Comparison of ENCODE assay signal across 12 mouse cellular contexts in the genomic region with DNA sequence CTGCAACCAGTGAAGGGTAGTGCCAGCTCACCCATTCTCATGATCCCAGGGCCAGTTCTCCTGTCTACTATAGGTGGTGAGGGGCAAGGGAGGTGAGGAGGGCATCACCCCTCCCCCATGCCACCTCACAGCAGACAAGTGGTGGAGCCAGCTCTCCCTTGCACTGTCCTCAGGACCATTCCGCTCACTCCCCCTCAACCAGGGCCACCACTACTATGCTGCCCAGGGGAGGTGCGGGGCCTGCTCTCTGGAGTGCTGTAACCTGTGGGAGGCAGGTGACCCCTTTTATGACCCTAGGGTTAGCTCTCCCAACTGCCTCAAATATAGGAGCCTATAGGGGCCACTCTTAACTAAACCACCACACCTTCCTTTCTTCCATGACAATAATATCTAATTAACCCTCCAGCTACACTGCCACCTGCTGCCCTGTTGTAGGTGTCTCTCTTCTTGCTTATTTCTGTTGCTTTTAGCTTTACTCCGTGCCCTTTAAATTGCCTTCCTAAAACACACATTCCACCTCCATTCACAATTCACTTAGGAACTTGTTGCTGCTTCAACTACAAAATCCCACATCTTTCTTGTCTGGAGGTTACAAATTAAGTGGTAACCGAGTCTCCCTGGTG. TPM values are rescaled to one million over a fixed set of nuclear protein-coding genes. Genes with fewer than 3 reads are reported as not detected.
A peak's percentile ranks its signal among the peaks of the same experiment; 100 is the strongest.
DNase-seq lines count a peak whose midpoint lies in the region; ATAC-seq lines count a peak whose summit lies in the region.
"Had no signal": no experiment of that assay in that cellular context is flagged by ENCODE, and none has a peak within 500 bp of the region (broad histone marks: within the 10 kb centered on the region; RNA-seq: fewer than 3 reads in every experiment).

No protein-coding gene starts in this region.

- no peak overlapping the region for H3K9ac ChIP-seq in intestine, embryonic 15.5 days
- H3K9ac ChIP-seq in intestine, embryonic 16.5 days (ENCODE audit: low read depth, low read length) = no peak overlapping the region
- H3K9ac ChIP-seq: limb, embryonic 15.5 days; neural tube, embryonic 12.5 days had no signal

- H3K4me3 ChIP-seq in intestine, embryonic 15.5 days (replicated peaks) = no peak overlapping the region
- no peak overlapping the region for H3K4me3 ChIP-seq in intestine, embryonic 16.5 days (ENCODE audit: low read length)
- peak overlapping the region; percentile 18 for H3K4me3 ChIP-seq in megakaryocyte, embryonic 14.5 days (replicated peaks)
- H3K4me3 ChIP-seq: limb, embryonic 15.5 days; neural tube, embryonic 12.5 days had no signal

- no peak overlapping the region for H3K4me2 ChIP-seq in intestine, embryonic 15.5 days (replicated peaks)
- H3K4me2 ChIP-seq in intestine, embryonic 16.5 days (ENCODE audit: low read depth, low read length) = no peak overlapping the region
- H3K4me2 ChIP-seq: limb, embryonic 15.5 days; neural tube, embryonic 12.5 days had no signal

- H3K9me3 ChIP-seq in intestine, embryonic 15.5 days = no peaks in the 10 kb centered on the region
- H3K9me3 ChIP-seq in intestine, embryonic 16.5 days (ENCODE audit: control insufficient read depth, low read length) = no peaks in the 10 kb centered on the region
- no peaks in the 10 kb centered on the region for H3K9me3 ChIP-seq in megakaryocyte, embryonic 14.5 days
- H3K9me3 ChIP-seq: G1E; limb, embryonic 15.5 days; neural tube, embryonic 12.5 days had no signal

- no peaks in the 10 kb centered on the region for H3K36me3 ChIP-seq in intestine, embryonic 15.5 days
- H3K36me3 ChIP-seq in intestine, embryonic 16.5 days (ENCODE audit: control insufficient read depth, insufficient read depth, low read length) = no peaks in the 10 kb centered on the region
- no peaks in the 10 kb centered on the region for H3K36me3 ChIP-seq in megakaryocyte, embryonic 14.5 days (replicated peaks; ENCODE audit: low read length)
- H3K36me3 ChIP-seq: G1E; limb, embryonic 15.5 days; neural tube, embryonic 12.5 days had no signal

- 78% methylated on average over 4 of the region's 4 CpGs for whole genome bisulfite sequencing in intestine, embryonic 15.5 days
- WGBS in intestine, embryonic 16.5 days = 83% methylated on average over 4 of the region's 4 CpGs

- H3K27me3 ChIP-seq in intestine, embryonic 15.5 days (replicated peaks) = no peaks in the 10 kb centered on the region
- H3K27me3 ChIP-seq in intestine, embryonic 16.5 days (replicated peaks; ENCODE audit: control insufficient read depth, insufficient read depth, low read length) = no peaks in the 10 kb centered on the region
- H3K27me3 ChIP-seq in megakaryocyte, embryonic 14.5 days (replicated peaks) = peaks cover 4% of the 10 kb centered on the region
- H3K27me3 ChIP-seq: limb, embryonic 15.5 days; neural tube, embryonic 12.5 days had no signal

- H3K27ac ChIP-seq in intestine, embryonic 15.5 days = no peak overlapping the region
- no peak overlapping the region for H3K27ac ChIP-seq in intestine, embryonic 16.5 days (ENCODE audit: low read length)
- H3K27ac ChIP-seq: limb, embryonic 15.5 days; neural tube, embryonic 12.5 days had no signal

- DNase-seq in thymus, postnatal 36 days = peak; percentile 22 to 29
- no peak for DNase-seq in urinary bladder, adult 2 months (ENCODE audit: low spot score)
- no peak for DNase-seq in adrenal gland, adult 2 months
- DNase-seq: layer of hippocampus, postnatal 36 days had no signal

- H3K4me1 ChIP-seq in intestine, embryonic 15.5 days (replicated peaks) = no peaks in the 10 kb centered on the region
- no peaks in the 10 kb centered on the region for H3K4me1 ChIP-seq in intestine, embryonic 16.5 days (ENCODE audit: control insufficient read depth, insufficient read depth, low read length)
- peaks cover 23% of the 10 kb centered on the region for H3K4me1 ChIP-seq in megakaryocyte, embryonic 14.5 days
- H3K4me1 ChIP-seq: limb, embryonic 15.5 days; neural tube, embryonic 12.5 days had no signal

- 0 out of 2 replicates have a peak, but pooled peaks have one; percentile 17 for ATAC-seq in intestine, embryonic 15.5 days
- no peak for ATAC-seq in intestine, embryonic 16.5 days
- no peak for ATAC-seq in megakaryocyte, adult 5-6 weeks (ENCODE audit: poor library complexity, severe bottlenecking)
- 0 out of 2 replicates have a peak, but pooled peaks have one; percentile 34 for ATAC-seq in erythroblast, adult 5-6 weeks (replicated peaks; ENCODE audit: low FRiP score, poor library complexity, severe bottlenecking)

RNA-seq across cellular contexts. Expression of a gene that starts 21.7 kb away (rescaled TPM):
- 4.4 and 5.2 TPM in 2 replicates for polyA plus RNA-seq in intestine, embryonic 15.5 days (2015; fragmentation: Nextera tagmentation; extraction: Ambion mirVana)
- polyA plus RNA-seq in intestine, embryonic 16.5 days (2015; fragmentation: Nextera tagmentation; extraction: Ambion mirVana) = 5.4 and 6.2 TPM in 2 replicates
- polyA plus RNA-seq in megakaryocyte, embryonic 14.5 days (2012; ENCODE audit: insufficient read depth, low replicate concordance) = 1.7 TPM in 2 replicates
- total RNA-seq in megakaryocyte, adult 5-6 weeks (2015) = 0.09 and 0.16 TPM in 2 replicates
- 0.11 TPM in 1 of 2 replicates, not detected in the other for total RNA-seq in megakaryocyte, adult 5-6 weeks (2017)
- 1.5 and 4.6 TPM in 2 replicates for total RNA-seq in erythroblast, adult 5-6 weeks (2015; ENCODE audit: low replicate concordance)
- total RNA-seq in erythroblast, adult 5-6 weeks (2017; ENCODE audit: low replicate concordance) = not detected in 2 replicates
- polyA plus RNA-seq in urinary bladder, adult 2 months (2012; rRNA removed) = 1.0 TPM in 2 replicates
- under 1 TPM; 0.23 to 0.45 TPM for total RNA-seq in adrenal gland, adult 2 months (2021)
- polyA plus RNA-seq in adrenal gland, adult 2 months (2012; rRNA removed) = 0.42 and 0.49 TPM in 2 replicates
- polyA plus RNA-seq: G1E had no signal

Comparison
In these comparisons a context has a peak if more than half of its experiments do, and no peak if none do; other contexts are left out.
1. ATAC-seq: peak in intestine, embryonic 15.5 days (single experiment) and erythroblast, adult 5-6 weeks (single experiment); none in intestine, embryonic 16.5 days (single experiment) and megakaryocyte, adult 5-6 weeks (single experiment).
2. DNase-seq: peak in thymus, postnatal 36 days (2 of 2); none in urinary bladder, adult 2 months (single experiment) and adrenal gland, adult 2 months (single experiment).